Comparison of ENCODE assay signal across 25 mouse cellular contexts in genomic region chr8:47902704-47903103, GRCm38 (mm10).
"Had no signal": no experiment of that assay in that cellular context is flagged by ENCODE, and none has a peak within 500 bp of the region (broad histone marks: within the 10 kb centered on the region; RNA-seq: fewer than 3 reads in every experiment).

No protein-coding gene starts in this region.

- H3K4me3 ChIP-seq: gastrocnemius, adult 2 months; heart, adult 2 months; heart, embryonic 13.5 days; heart, embryonic 15.5 days; hindbrain, embryonic 10.5 days; hindbrain, embryonic 12.5 days; intestine, embryonic 15.5 days; layer of hippocampus, adult 2 months; left cerebral cortex, adult 2 months; limb, embryonic 10.5 days; limb, embryonic 12.5 days had no signal

- H3K27ac ChIP-seq: gastrocnemius, adult 2 months; heart, adult 2 months; heart, embryonic 13.5 days; heart, embryonic 15.5 days; hindbrain, embryonic 10.5 days; hindbrain, embryonic 12.5 days; hindbrain, embryonic 14.5 days; intestine, embryonic 15.5 days; layer of hippocampus, adult 2 months; left cerebral cortex, adult 2 months; limb, embryonic 10.5 days; limb, embryonic 12.5 days had no signal

- H3K4me1 ChIP-seq: heart, embryonic 15.5 days; hindbrain, embryonic 10.5 days; hindbrain, embryonic 12.5 days; intestine, embryonic 15.5 days; limb, embryonic 10.5 days; limb, embryonic 12.5 days had no signal

- ATAC-seq: forebrain, embryonic 16.5 days; hindbrain, embryonic 16.5 days; inflammation-experienced regulatory T-cells, adult 6 months; intestine, embryonic 15.5 days; intestine, postnatal 0 days had no signal

- H3K9ac ChIP-seq: heart, embryonic 13.5 days; heart, embryonic 15.5 days; hindbrain, embryonic 12.5 days; hindbrain, embryonic 14.5 days; intestine, embryonic 15.5 days; limb, embryonic 12.5 days had no signal

- H3K36me3 ChIP-seq: intestine, embryonic 15.5 days had no signal

- H3K4me2 ChIP-seq: heart, embryonic 11.5 days; heart, embryonic 13.5 days; heart, embryonic 15.5 days; hindbrain, embryonic 12.5 days; hindbrain, embryonic 14.5 days; intestine, embryonic 15.5 days; limb, embryonic 12.5 days had no signal

- H3K9me3 ChIP-seq: heart, embryonic 13.5 days; heart, embryonic 15.5 days; hindbrain, embryonic 10.5 days; hindbrain, embryonic 12.5 days; intestine, embryonic 15.5 days; limb, embryonic 10.5 days; limb, embryonic 12.5 days had no signal

- DNase-seq: gastrocnemius, adult 2 months; gastrocnemius, postnatal 10 days; gastrocnemius, postnatal 25 days; heart, adult 2 months; heart, postnatal 4 days; kidney, adult 18-20 months; kidney, adult 8-10 months; kidney, postnatal 10 days; kidney, postnatal 25 days; kidney, postnatal 4 days had no signal

- H3K27me3 ChIP-seq: heart, embryonic 13.5 days; heart, embryonic 15.5 days; hindbrain, embryonic 12.5 days; intestine, embryonic 15.5 days; limb, embryonic 12.5 days had no signal
